Mouse (Mus musculus): ENCODE data around the gene Wdr45b.
"Not testable (repeated sequence)": the region's sequence is repeated elsewhere in the genome, so short reads cannot be mapped to it uniquely, and the experiment has no call there.

Wdr45b gene

DNA sequence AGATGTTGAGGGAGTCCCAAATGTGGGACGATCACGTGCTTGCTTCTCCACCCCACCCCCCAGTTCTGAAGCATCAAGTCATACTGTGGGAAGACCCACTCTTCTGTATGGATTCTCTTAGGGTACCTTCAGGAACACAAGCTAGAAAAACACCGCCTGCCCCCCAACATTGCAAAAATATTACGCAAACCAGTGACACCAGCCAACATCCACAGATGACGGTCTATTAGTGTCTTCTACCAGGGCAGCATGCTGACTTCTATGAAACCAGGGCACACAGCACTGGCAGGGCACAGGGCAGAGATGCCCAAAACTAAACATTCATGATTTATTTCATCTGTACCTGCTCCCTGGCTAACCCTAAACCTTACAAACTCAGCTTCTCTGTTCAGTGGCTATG lies 27.6 kb downstream of the Wdr45b start:
- no peak for DNase-seq

DNA sequence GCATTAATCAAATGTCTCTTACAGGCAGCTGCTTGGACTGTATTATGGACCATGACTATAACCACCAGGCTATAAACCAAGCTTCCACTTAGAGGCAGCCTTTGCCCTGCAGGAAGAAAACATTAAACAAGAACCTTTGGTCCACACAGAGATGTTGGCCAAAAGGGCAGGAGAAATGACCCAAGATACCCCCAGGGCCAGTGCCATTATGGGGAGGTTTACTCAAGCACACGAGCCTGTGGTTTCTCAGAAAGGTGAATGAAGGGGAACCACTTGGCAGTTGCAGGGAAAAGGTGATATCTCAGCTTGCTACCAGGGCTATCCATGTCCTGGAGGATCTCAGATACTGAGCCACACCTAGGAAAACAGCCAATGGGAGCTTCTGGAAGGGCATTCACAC lies 28.2 kb downstream of the Wdr45b start:
- DNase-seq = no peak

DNA sequence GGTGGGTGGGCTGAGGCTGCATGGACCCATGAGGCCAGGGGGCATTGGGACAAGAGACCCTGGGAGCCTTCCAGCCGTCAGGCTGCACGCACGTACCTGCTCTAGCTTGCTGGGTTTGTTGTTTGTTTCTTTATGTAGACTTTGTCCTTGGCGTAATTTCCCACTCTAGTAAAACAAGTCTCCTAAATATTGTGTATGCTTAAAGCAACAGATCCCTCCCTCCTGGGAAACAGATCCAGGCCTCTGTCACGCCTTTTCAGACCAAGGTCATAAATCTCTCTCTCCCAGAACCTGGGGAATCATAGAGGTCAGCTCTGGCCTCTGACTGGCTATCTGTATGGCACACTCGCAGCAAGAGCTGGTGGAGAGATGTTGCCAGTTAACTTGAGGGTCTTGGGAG lies 46.5 kb downstream of the Wdr45b start:
- not testable (repeated sequence) for DNase-seq

DNA sequence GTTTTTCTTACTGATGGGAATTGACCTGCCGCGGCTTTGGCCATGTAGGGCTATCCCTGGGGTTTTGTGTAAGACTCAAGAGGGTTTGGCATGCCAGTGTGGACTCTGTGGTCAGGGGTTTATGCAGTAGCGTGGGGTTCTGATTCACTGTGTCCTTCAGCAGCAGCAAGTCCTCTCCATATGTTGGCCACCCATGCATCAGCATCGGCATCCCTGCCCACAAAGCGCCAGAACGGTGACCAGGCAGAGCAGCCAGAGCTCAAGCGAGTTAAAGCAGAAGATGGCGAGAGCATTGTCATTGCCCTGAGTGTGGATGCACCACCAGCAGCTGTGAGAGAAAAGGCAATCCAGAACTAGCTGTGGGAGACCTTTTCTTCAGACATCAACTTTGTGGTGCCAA lies 47.6 kb downstream of the Wdr45b start:
- DNase-seq = no peak

DNA sequence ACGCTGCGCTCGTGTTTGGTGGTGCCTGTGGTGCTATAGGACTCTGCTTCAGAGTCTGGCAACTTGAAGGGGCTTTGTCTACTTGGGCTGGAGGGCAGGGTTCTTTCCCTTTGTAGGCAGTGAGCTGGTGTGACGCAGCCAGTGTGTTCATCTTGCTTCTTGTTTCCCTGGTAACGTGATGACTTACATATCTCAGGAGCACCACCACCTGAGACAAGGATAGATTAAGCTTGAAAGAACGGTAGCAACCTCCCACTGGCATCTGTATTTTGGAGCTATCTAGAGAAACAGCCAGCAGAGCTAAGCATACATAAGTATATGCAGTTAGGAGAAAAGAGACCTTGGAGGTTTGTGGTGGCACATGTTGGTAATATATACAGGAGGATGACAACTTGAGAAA lies 48.9 kb downstream of the Wdr45b start:
- no peak for DNase-seq

DNA sequence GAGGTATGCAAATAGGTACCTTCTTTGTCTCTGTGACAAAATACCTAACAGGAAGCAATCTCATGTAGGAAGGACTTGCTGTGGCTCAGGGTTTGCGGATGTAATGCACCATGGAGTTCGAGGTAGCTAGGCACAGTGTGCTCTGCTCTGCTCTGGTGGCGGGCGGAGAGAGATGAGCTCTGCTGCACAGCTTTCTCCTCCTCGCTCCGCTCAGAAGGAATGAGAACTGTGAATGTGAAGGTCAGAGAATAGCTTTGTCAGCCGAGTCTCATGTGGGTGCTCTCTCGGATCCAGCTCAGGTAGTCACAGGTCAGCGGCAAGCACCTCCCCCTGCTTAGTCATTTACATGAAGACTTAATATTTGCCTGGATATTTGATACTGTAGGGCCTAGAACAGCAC lies 54.0 kb downstream of the Wdr45b start:
- DNase-seq = no peak

DNA sequence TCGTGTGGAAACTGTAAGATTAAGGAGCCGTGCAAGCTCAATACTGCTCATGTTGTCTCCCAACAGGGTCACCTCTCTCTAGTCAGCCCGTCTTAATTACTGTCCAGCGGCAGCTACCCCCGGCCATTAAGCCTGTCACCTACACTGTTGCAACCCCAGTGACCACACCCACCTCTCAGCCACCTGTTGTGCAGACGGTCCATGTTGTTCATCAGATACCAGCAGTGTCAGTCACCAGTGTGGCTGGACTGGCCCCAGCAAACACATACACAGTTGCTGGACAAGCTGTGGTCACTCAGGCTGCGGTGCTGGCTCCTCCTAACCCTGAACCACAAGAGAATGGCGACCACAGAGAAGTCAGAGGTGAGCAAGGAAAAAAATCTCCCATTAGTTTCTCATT lies 55.8 kb downstream of the Wdr45b start:
- DNase-seq = no peak

DNA sequence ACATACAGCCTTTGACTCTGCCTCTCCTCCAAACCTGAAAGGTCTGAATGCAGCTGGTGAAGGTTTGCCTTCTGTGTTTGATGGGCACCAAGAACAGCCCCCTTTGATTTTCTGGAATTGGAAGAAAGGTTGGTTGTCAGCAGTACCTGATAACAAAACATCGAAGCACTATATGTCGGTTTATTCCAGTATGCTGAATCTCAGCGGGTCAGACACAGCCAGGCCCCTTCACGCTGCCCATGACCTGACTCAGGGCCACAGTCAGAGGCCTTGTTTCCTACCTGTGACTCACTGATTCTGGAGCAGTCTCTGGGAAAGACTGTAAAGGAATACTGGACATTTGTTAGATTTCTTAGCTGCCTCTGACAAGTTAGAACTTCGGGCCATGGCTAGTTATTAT lies 59.5 kb downstream of the Wdr45b start:
- no peak for DNase-seq

DNA sequence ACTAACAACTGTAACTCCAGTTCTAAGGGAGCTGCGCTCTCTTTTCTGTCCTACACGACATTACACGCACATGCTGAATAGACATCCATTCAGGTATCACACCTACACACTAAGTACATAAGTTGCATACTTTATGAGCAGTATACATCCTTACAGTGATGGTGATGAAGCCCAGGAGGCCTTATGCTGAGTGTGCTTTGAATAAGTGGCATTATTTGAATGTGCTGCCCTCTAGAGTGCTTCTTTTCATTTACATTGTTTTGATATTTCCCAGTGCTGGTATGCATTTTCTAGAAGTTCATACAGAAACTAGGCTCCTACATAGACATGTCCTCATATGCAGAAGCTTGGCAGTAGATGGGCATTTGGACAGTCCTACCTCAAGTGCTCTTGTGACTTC lies 64.4 kb downstream of the Wdr45b start:
- no peak for DNase-seq

DNA sequence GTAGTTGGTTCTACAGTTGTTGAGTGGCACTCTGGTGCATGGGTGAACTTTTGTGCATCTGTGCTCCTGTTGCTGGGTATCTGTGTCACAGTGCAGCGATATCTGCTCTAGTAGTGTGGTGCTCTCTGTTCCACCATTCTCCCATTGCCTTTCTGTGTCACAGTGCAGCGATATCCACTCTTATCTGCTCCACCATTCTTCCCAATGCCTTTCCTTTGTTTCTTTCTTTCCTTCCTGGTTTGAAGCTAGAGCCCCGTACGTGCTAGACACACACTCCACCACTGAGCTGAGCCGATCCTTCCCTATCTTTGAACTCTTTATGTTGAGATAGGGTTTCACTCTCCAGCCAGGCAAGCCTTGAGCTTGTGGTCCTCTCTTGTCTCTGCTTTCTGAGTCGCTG lies 71.3 kb downstream of the Wdr45b start:
- DNase-seq = no peak

DNA sequence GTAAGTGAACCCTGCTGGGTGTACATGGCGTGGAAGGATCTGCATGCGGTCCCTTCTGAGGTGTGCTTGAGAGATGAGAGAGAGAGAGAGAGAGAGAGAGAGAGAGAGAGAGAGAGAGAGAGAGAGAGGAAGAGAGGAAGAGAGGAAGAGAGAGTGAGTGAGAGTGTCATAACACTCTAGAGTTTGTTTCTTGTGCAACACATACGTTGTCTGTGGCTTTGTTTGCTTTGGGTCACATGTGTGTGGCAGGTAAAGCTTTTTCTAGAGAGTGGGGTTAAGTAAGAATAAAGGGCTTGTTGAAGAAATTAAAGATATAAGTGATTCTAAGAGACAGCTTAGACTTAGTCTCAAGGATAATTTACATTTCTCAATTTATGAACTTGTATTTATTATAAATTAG lies 76.2 kb downstream of the Wdr45b start:
- DNase-seq = no peak

DNA sequence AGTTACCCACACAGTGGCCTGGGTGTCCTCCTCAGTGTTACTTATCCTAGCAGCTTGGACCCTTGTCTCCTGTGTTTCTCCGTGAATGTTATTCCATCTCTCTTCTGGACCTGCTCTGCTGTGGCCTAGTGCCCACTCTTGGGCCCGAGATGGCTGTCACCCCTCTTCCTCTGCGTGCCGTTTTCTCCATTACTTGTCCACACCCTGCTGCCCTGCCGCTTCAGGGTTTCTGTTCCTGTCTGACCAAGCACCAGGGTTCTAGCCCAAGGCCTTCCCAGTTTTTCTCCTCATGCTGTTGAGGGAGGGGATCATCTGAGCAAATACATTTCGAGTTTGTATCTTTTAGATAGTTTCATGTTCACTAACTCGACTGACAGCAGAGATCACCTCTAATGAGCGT lies 76.7 kb downstream of the Wdr45b start:
- DNase-seq = no peak

Data from thymus, postnatal 4 days (tissue).